Comparison of ENCODE assay signal across 29 mouse cellular contexts in genomic region chr4:88726727-88727126, GRCm38 (mm10). TPM values are rescaled to one million over a fixed set of nuclear protein-coding genes. Genes with fewer than 3 reads are reported as not detected.
A peak's percentile ranks its signal among the peaks of the same experiment; 100 is the strongest.
DNase-seq lines count a peak whose midpoint lies in the region; ATAC-seq lines count a peak whose summit lies in the region.
"Had no signal": no experiment of that assay in that cellular context is flagged by ENCODE, and none has a peak within 500 bp of the region (broad histone marks: within the 10 kb centered on the region; RNA-seq: fewer than 3 reads in every experiment).

No protein-coding gene starts in this region.

- no peaks in the 10 kb centered on the region for H3K4me1 ChIP-seq in forebrain, embryonic 16.5 days (replicated peaks; ENCODE audit: control insufficient read depth, insufficient read depth, low read length)
- H3K4me1 ChIP-seq: embryonic facial prominence, embryonic 15.5 days; forebrain, embryonic 15.5 days; hindbrain, embryonic 12.5 days; limb, embryonic 13.5 days; midbrain, embryonic 13.5 days; neural tube, embryonic 12.5 days had no signal

- 7% methylated on average over 6 of the region's 6 CpGs for WGBS in macrophage (ENCODE audit: missing documents)
- WGBS in forebrain, embryonic 16.5 days: 91% methylated on average over 6 of the region's 6 CpGs

- no peaks in the 10 kb centered on the region for H3K9me3 ChIP-seq in forebrain, embryonic 16.5 days (ENCODE audit: control insufficient read depth, low read length)
- H3K9me3 ChIP-seq: embryonic facial prominence, embryonic 15.5 days; forebrain, embryonic 15.5 days; hindbrain, embryonic 12.5 days; kidney, embryonic 15.5 days; limb, embryonic 13.5 days; midbrain, embryonic 13.5 days; neural tube, embryonic 12.5 days had no signal

- peak overlapping the region; percentile 54 for H3K27ac ChIP-seq in macrophage
- no peak overlapping the region for H3K27ac ChIP-seq in forebrain, embryonic 16.5 days (ENCODE audit: low read length)
- H3K27ac ChIP-seq: embryonic facial prominence, embryonic 15.5 days; forebrain, embryonic 15.5 days; heart, adult 2 months; hindbrain, embryonic 12.5 days; kidney, embryonic 15.5 days; limb, embryonic 13.5 days; midbrain, embryonic 13.5 days; neural tube, embryonic 12.5 days had no signal

- peak; percentile 24 for DNase-seq in heart, adult 11 months
- DNase-seq in heart, adult 9 months (ENCODE audit: low spot score in 2 of 2): no peak
- DNase-seq in spleen, postnatal 36 days (ENCODE audit: low spot score in 2 of 2): peak; percentile 30 to 36
- no peak for DNase-seq in spleen, adult 18-20 months
- no peak for DNase-seq in layer of hippocampus, adult 11-12 months (ENCODE audit: low spot score)
- DNase-seq: cerebellum, adult 9-10 months; gastrocnemius, postnatal 14 days; kidney, adult 11 months; lung, adult 2 months; right cerebral cortex, postnatal 25 days had no signal

- H3K4me3 ChIP-seq in macrophage (ENCODE audit: inconsistent target): no peak overlapping the region
- H3K4me3 ChIP-seq in forebrain, embryonic 16.5 days (replicated peaks; ENCODE audit: low read length): no peak overlapping the region
- H3K4me3 ChIP-seq: embryonic facial prominence, embryonic 15.5 days; forebrain, embryonic 15.5 days; heart, adult 2 months; hindbrain, embryonic 12.5 days; kidney, embryonic 15.5 days; limb, embryonic 13.5 days; midbrain, embryonic 13.5 days; neural tube, embryonic 12.5 days had no signal

- H3K79me2 ChIP-seq in macrophage (ENCODE audit: inconsistent target): peaks cover 4% of the 10 kb centered on the region

- no peak overlapping the region for H3K4me2 ChIP-seq in forebrain, embryonic 16.5 days (ENCODE audit: low read length)
- H3K4me2 ChIP-seq: embryonic facial prominence, embryonic 15.5 days; forebrain, embryonic 15.5 days; hindbrain, embryonic 12.5 days; kidney, embryonic 15.5 days; limb, embryonic 13.5 days; midbrain, embryonic 13.5 days; neural tube, embryonic 12.5 days had no signal

- H3K27me3 ChIP-seq in forebrain, embryonic 16.5 days (replicated peaks; ENCODE audit: control insufficient read depth, insufficient read depth, low read length): no peaks in the 10 kb centered on the region
- H3K27me3 ChIP-seq: embryonic facial prominence, embryonic 15.5 days; forebrain, embryonic 15.5 days; kidney, embryonic 15.5 days; limb, embryonic 13.5 days; midbrain, embryonic 13.5 days; neural tube, embryonic 12.5 days; Patski had no signal

- no peak overlapping the region for H3K9ac ChIP-seq in forebrain, embryonic 16.5 days (replicated peaks; ENCODE audit: low read depth, low read length)
- H3K9ac ChIP-seq: embryonic facial prominence, embryonic 15.5 days; forebrain, embryonic 15.5 days; hindbrain, embryonic 12.5 days; kidney, embryonic 15.5 days; limb, embryonic 13.5 days; midbrain, embryonic 13.5 days; neural tube, embryonic 12.5 days had no signal

- ATAC-seq in forebrain, embryonic 16.5 days: no peak
- ATAC-seq: forebrain, embryonic 15.5 days; midbrain, embryonic 13.5 days; Patski had no signal

- no peaks in the 10 kb centered on the region for H3K36me3 ChIP-seq in macrophage (ENCODE audit: inconsistent target)
- H3K36me3 ChIP-seq in forebrain, embryonic 16.5 days (ENCODE audit: control insufficient read depth, insufficient read depth): no peaks in the 10 kb centered on the region
- H3K36me3 ChIP-seq: embryonic facial prominence, embryonic 15.5 days; forebrain, embryonic 15.5 days; hindbrain, embryonic 12.5 days; kidney, embryonic 15.5 days; limb, embryonic 13.5 days; midbrain, embryonic 13.5 days; neural tube, embryonic 12.5 days had no signal

RNA-seq across cellular contexts. Expression of gene Klhl9, which starts 4.5 kb away (rescaled TPM):
- 10 to 100 TPM; 17.4 to 79.7 (median 28.8) TPM for total RNA-seq in macrophage (2018; cell fraction: chromatin; rRNA removed)
- 100 to 1,000 TPM in 10 of 26 experiments, 10 to 100 TPM in 16; 38.8 to 182 (median 67.3) TPM for total RNA-seq in macrophage (2018; cell fraction: cytosol; rRNA removed)
- total RNA-seq in macrophage (2018; cell fraction: nucleus; rRNA removed): 100 to 1,000 TPM in 2 of 26 experiments, 10 to 100 TPM in 24; 35.5 to 134 (median 63.4) TPM
- 50.3 to 101 TPM (median 75.4 TPM) in 3 replicates for polyA plus RNA-seq in macrophage (2018)
- polyA plus RNA-seq in forebrain, embryonic 16.5 days (2015; fragmentation: Nextera tagmentation; extraction: Ambion mirVana): 122 and 135 TPM in 2 replicates

RNA-seq across cellular contexts. Expression of gene Gm26566, which starts 5.1 kb away (rescaled TPM):
- 1 to 10 TPM in 2 of 26 experiments, under 1 TPM in 2, not detected in 22; 0.88 to 1.4 (median 1.1) TPM for total RNA-seq in macrophage (2018; cell fraction: chromatin; rRNA removed)
- 1 to 10 TPM in 8 of 26 experiments, under 1 TPM in 16, not detected in 2; 0.17 to 1.7 (median 0.83) TPM for total RNA-seq in macrophage (2018; cell fraction: cytosol; rRNA removed)
- total RNA-seq in macrophage (2018; cell fraction: nucleus; rRNA removed): 1 to 10 TPM in 2 of 26 experiments, under 1 TPM in 7, not detected in 17; 0.55 to 1.5 (median 0.75) TPM
- polyA plus RNA-seq in macrophage (2018): 0.47 TPM in 1 of 3 replicates, not detected in the others
- polyA plus RNA-seq in forebrain, embryonic 16.5 days (2015; fragmentation: Nextera tagmentation; extraction: Ambion mirVana): 1.2 and 1.4 TPM in 2 replicates
- polyA plus RNA-seq: CD4-positive, CD25-positive, alpha-beta regulatory T cell, adult 4 months had no signal

RNA-seq across cellular contexts. Expression of gene Gm13271, which starts 27.9 kb away (rescaled TPM):
- not detected for total RNA-seq in macrophage (2018; cell fraction: chromatin; rRNA removed)
- not detected for total RNA-seq in macrophage (2018; cell fraction: cytosol; rRNA removed)
- total RNA-seq in macrophage (2018; cell fraction: nucleus; rRNA removed): not detected
- not detected in 3 replicates for polyA plus RNA-seq in macrophage (2018)
- not detected in 2 replicates for polyA plus RNA-seq in forebrain, embryonic 16.5 days (2015; fragmentation: Nextera tagmentation; extraction: Ambion mirVana)
- total RNA-seq: adrenal gland, adult 18-20 months; adrenal gland, postnatal 4 days; ES-E14; gastrocnemius, postnatal 14 days; heart, adult 2 months; heart, postnatal 25 days; left cerebral cortex, postnatal 14 days had no signal
- polyA plus RNA-seq: CD4-positive, CD25-positive, alpha-beta regulatory T cell, adult 4 months; embryonic facial prominence, embryonic 15.5 days; forebrain, embryonic 15.5 days; heart, adult 2 months; heart, embryonic 14.5 days; hindbrain, embryonic 12.5 days; kidney, embryonic 15.5 days; limb, embryonic 13.5 days; lung, adult 2 months; midbrain, embryonic 13.5 days; neural tube, embryonic 12.5 days; Patski; stomach, embryonic 16.5 days had no signal

RNA-seq across cellular contexts. Expression of gene Gm13283, which starts 33.2 kb away (rescaled TPM):
- total RNA-seq in macrophage (2018; cell fraction: chromatin; rRNA removed): under 1 TPM in 4 of 26 experiments, not detected in 22; 0.63 to 0.94 (median 0.80) TPM
- under 1 TPM in 5 of 26 experiments, not detected in 21; 0.10 to 0.26 (median 0.14) TPM for total RNA-seq in macrophage (2018; cell fraction: cytosol; rRNA removed)
- total RNA-seq in macrophage (2018; cell fraction: nucleus; rRNA removed): under 1 TPM in 4 of 26 experiments, not detected in 22; 0.29 to 0.64 (median 0.53) TPM
- not detected in 3 replicates for polyA plus RNA-seq in macrophage (2018)
- polyA plus RNA-seq in forebrain, embryonic 16.5 days (2015; fragmentation: Nextera tagmentation; extraction: Ambion mirVana): 0.16 TPM in 1 of 2 replicates, not detected in the other
- total RNA-seq: adrenal gland, adult 18-20 months; adrenal gland, postnatal 4 days; ES-E14; gastrocnemius, postnatal 14 days; heart, adult 2 months; heart, postnatal 25 days; left cerebral cortex, postnatal 14 days had no signal
- polyA plus RNA-seq: forebrain, embryonic 15.5 days; heart, adult 2 months; lung, adult 2 months; midbrain, embryonic 13.5 days; Patski had no signal

RNA-seq across cellular contexts. Expression of gene Ifnab, which starts 35.6 kb away (rescaled TPM):
- not detected for total RNA-seq in macrophage (2018; cell fraction: chromatin; rRNA removed)
- not detected for total RNA-seq in macrophage (2018; cell fraction: cytosol; rRNA removed)
- total RNA-seq in macrophage (2018; cell fraction: nucleus; rRNA removed): under 1 TPM in 1 of 26 experiments, not detected in 25; 0.89 TPM
- not detected in 3 replicates for polyA plus RNA-seq in macrophage (2018)
- not detected in 2 replicates for polyA plus RNA-seq in forebrain, embryonic 16.5 days (2015; fragmentation: Nextera tagmentation; extraction: Ambion mirVana)
- total RNA-seq: adrenal gland, adult 18-20 months; adrenal gland, postnatal 4 days; ES-E14; gastrocnemius, postnatal 14 days; heart, adult 2 months; heart, postnatal 25 days; left cerebral cortex, postnatal 14 days had no signal
- polyA plus RNA-seq: CD4-positive, CD25-positive, alpha-beta regulatory T cell, adult 4 months; embryonic facial prominence, embryonic 15.5 days; forebrain, embryonic 15.5 days; heart, adult 2 months; heart, embryonic 14.5 days; hindbrain, embryonic 12.5 days; kidney, embryonic 15.5 days; limb, embryonic 13.5 days; lung, adult 2 months; midbrain, embryonic 13.5 days; neural tube, embryonic 12.5 days; Patski; stomach, embryonic 16.5 days had no signal

Comparison
In these comparisons a context has a peak if more than half of its experiments do, and no peak if none do; other contexts are left out.
1. DNase-seq: peak in heart, adult 11 months (single experiment) and spleen, postnatal 36 days (2 of 2); none in heart, adult 9 months (0 of 2), spleen, adult 18-20 months (0 of 2) and layer of hippocampus, adult 11-12 months (single experiment).